Mouse (Mus musculus) neural tube, embryonic 14.5 days (tissue): ENCODE measurements at regions not wholly inside any gene's neighbourhood (a gene's known extent, or its start where the extent isn't known, plus 50 kb on each side); places are given as distances from the start of the nearest gene placed in this dataset.
"Not testable (repeated sequence)": the region's sequence is repeated elsewhere in the genome, so short reads cannot be mapped to it uniquely, and the experiment has no call there.

ENCODE experiments used
- ATAC-seq: fragments of 200-750 bp; cut with Nextera tagmentation; 2 replicates; pipeline ENCODE4 v1.8.0; 2017; ENCODE audit warnings: low read depth, mild to moderate bottlenecking, moderate TSS enrichment, moderate library complexity
- H3K27ac ChIP-seq: fragments of 300-500 bp; sonication (generic); 2 replicates; pipeline ENCODE4 v1.5.1; 2014; ENCODE audit warnings: low read depth, mild to moderate bottlenecking, control low read depth, low read length, moderate library complexity, mixed read lengths
- H3K27me3 ChIP-seq: fragments of 300-500 bp; sonication (generic); 2 replicates; pipeline ENCODE4 v1.6.1; 2014; ENCODE audit warnings: low read length; ENCODE audit not compliant: control insufficient read depth, insufficient read depth
- H3K36me3 ChIP-seq: fragments of 300-500 bp; sonication (generic); 2 replicates; pipeline ENCODE4 v1.6.1; 2014; ENCODE audit warnings: low read length, mixed read lengths; ENCODE audit not compliant: control insufficient read depth, insufficient read depth
- H3K4me1 ChIP-seq: fragments of 300-500 bp; sonication (generic); 2 replicates; pipeline ENCODE4 v1.6.1; 2014; ENCODE audit warnings: low read length; ENCODE audit not compliant: control insufficient read depth, insufficient read depth
- H3K4me2 ChIP-seq: fragments of 300-500 bp; sonication (generic); 2 replicates; pipeline ENCODE4 v1.6.1; 2014; ENCODE audit warnings: mild to moderate bottlenecking, low read depth, low read length, control low read depth
- H3K4me3 ChIP-seq: fragments of 300-500 bp; sonication (generic); 2 replicates; pipeline ENCODE4 v1.5.1; 2014; ENCODE audit warnings: low read depth, low read length, control low read depth, mixed read lengths
- H3K9ac ChIP-seq: fragments of 300-500 bp; sonication (generic); replicated peaks from 2 replicates; pipeline ENCODE4 v1.6.1; 2014; ENCODE audit warnings: low read depth, mild to moderate bottlenecking, control low read depth, low read length, mixed read lengths
- H3K9me3 ChIP-seq: fragments of 300-500 bp; sonication (generic); 2 replicates; pipeline ENCODE4 v1.6.1; 2016; ENCODE audit warnings: low read length; ENCODE audit not compliant: control insufficient read depth
- WGBS: fragments of 180-500 bp; shearing (Covaris S2); extraction: QIAGEN DNeasy Blood & Tissue Kit; methylation state at CpG from one replicate; pipeline ENCODE4 v1.1.7; 2014; 5-methylcytosine and 5-hydroxymethylcytosine counted together

GRCm38 (mm10) chr10:84308746-84309145, 131.7 kb downstream of the Nuak1 start:
- H3K4me2 ChIP-seq, H3K27ac ChIP-seq, ATAC-seq, H3K4me3 ChIP-seq, H3K9me3 ChIP-seq, H3K27me3 ChIP-seq, H3K36me3 ChIP-seq, H3K4me1 ChIP-seq, H3K9ac ChIP-seq: not testable (repeated sequence)
- 94% methylated on average over 17 of the region's 17 CpGs for WGBS

DNA sequence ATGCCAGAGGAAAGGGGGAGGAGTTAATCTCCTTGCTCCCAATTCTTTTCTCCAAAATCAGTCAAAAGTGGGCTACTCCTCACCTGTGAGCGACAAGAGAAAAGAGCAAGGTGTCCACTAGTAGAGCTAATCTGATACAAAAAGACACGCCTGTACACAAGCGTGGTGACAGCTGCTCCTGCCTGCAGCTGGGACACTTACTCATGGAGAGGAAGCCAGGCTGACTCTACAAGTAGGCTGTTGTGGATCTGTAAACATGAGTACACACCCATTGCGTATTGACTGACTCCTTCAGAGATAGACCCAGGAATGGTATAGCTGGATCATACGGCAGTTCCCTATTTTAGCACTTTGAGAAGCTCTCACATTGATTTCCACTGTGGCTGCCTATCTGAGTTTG, 129.7 kb downstream of the Nuak1 start:
- Histone ChIP-seq H3K9ac (no peak overlapping the region), H3K9me3 (no peaks in the 10 kb centered on the region), H3K27me3 (no peaks in the 10 kb centered on the region), H3K4me2 (no peak overlapping the region), H3K4me3 (no peak overlapping the region), H3K36me3 (no peaks in the 10 kb centered on the region), H3K4me1 (no peaks in the 10 kb centered on the region), H3K27ac (no peak overlapping the region)
- ATAC-seq: no peak
- WGBS: 94% methylated on average over 5 of the region's 5 CpGs

- Histone ChIP-seq H3K4me2 (no peak overlapping the region), H3K27ac (no peak overlapping the region), H3K4me3 (no peak overlapping the region), H3K4me1 (no peaks in the 10 kb centered on the region), H3K9me3 (no peaks in the 10 kb centered on the region), H3K27me3 (no peaks in the 10 kb centered on the region), H3K9ac (no peak overlapping the region), H3K36me3 (no peaks in the 10 kb centered on the region)
- no peak for ATAC-seq
- WGBS: 47% methylated on average over 7 of the region's 7 CpGs
Observed at GRCm38 (mm10) chr10:84312656-84313055, 127.7 kb downstream of the Nuak1 start.

DNA sequence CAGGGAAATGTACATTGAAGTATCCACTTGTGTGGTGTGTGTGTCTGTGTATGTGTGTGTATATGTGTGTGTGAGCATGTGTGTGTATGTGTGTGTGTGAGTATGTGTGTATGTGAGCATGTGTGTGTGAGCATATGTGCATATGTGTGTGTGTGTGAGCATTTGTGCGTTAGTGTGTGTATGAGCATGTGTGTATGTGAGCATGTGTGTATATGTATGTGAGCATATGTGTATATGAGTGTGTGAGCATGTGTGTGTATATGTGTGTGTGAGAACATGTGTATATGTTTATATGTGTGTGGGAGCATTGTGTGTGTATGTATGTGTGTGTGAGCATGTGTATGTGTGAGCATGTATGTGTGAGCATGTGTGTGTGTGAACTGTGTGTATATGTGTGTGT, 123.5 kb downstream of the Nuak1 start:
- no peak overlapping the region for H3K4me2 ChIP-seq
- WGBS: 97% methylated on average over 1 of the region's 1 CpGs
- no peak overlapping the region for H3K9ac ChIP-seq
- H3K9me3 ChIP-seq: no peaks in the 10 kb centered on the region
- no peak overlapping the region for H3K27ac ChIP-seq
- H3K4me1 ChIP-seq: no peaks in the 10 kb centered on the region
- no peak for ATAC-seq
- no peaks in the 10 kb centered on the region for H3K27me3 ChIP-seq
- no peaks in the 10 kb centered on the region for H3K36me3 ChIP-seq
- no peak overlapping the region for H3K4me3 ChIP-seq

DNA sequence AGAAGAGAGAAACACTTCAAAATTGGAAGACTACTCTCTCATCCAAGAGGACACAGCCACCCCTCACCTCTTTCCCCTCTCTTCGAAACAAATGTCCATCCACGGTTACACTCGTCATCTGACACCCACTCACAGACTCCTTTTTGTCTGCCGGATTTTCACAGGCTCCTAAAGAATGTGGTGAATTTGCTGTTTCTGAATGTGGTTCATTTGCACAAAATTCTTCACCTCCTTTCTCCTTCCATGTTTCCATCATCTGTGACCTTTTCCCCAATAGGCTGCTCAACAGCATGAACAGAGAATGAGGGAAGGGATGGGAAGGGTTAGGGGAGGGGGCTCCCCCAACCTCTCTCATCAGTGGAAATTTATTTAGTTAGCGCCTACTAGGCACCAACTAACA, 122.4 kb downstream of the Nuak1 start:
- WGBS: 58% methylated on average over 5 of the region's 5 CpGs
- H3K36me3 ChIP-seq: no peaks in the 10 kb centered on the region

More for the DNA sequence above, 122.4 kb downstream of the Nuak1 start:
- Histone ChIP-seq H3K9ac (no peak overlapping the region), H3K4me3 (no peak overlapping the region), H3K4me1 (no peaks in the 10 kb centered on the region), H3K27ac (no peak overlapping the region), H3K27me3 (no peaks in the 10 kb centered on the region), H3K4me2 (no peak overlapping the region), H3K9me3 (no peaks in the 10 kb centered on the region)
- no peak for ATAC-seq
